Mouse (Mus musculus) layer of hippocampus, adult 9-11 months (tissue): ENCODE data around the gene Gm20518.

ENCODE experiments used
- DNase-seq: peaks from one replicate; pipeline ENCODE4 v3.0.0; 2022

Gene Gm20518

GRCm38 (mm10) chr16:17838051-17838450, 53.4 kb downstream of the Gm20518 start, which contains the start of gene Car15:
Gene Car15 (minus strand): TSS chr16:17838364.
- no peak for DNase-seq

- DNase-seq, result no peak
These were observed 56.0 kb downstream of the Gm20518 start for GRCm38 (mm10) chr16:17835481-17835880.

GRCm38 (mm10) chr16:17834543-17834942, 56.9 kb downstream of the Gm20518 start:
- no peak for DNase-seq

GRCm38 (mm10) chr16:17833681-17834399, 57.6 kb downstream of the Gm20518 start:
- DNase-seq, result no peak

- DNase-seq, result no peak
These were observed 58.2 kb downstream of the Gm20518 start for GRCm38 (mm10) chr16:17833321-17833680.

GRCm38 (mm10) chr16:17832821-17833220, 58.6 kb downstream of the Gm20518 start, which contains the start of gene B830017H08Rik:
Gene B830017H08Rik (plus strand): TSS chr16:17833121.
- no peak for DNase-seq

DNA sequence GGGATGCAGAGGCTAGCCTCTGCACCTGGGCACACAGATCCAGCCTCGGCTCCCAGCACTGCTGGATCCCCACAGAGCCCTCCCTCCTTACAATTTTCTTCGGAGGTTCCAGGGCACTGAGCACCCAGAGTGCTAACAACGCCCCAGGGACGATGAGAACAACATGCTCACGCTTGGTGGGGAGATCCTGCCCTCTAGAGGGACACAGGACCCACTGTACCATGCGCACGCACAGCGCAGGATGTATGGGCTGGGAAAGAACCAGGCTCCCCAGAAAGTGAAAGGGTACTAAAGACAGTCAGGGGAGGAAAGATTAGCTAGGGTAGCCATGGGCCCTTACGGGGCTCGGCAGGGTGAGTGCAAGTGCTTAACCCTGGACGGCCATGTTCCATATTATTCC, 59.7 kb downstream of the Gm20518 start:
- DNase-seq, result no peak

- no peak for DNase-seq
These were observed 60.9 kb downstream of the Gm20518 start for GRCm38 (mm10) chr16:17830385-17831178.

GRCm38 (mm10) chr16:17828867-17829266, 62.6 kb downstream of the Gm20518 start:
- no peak for DNase-seq

DNA sequence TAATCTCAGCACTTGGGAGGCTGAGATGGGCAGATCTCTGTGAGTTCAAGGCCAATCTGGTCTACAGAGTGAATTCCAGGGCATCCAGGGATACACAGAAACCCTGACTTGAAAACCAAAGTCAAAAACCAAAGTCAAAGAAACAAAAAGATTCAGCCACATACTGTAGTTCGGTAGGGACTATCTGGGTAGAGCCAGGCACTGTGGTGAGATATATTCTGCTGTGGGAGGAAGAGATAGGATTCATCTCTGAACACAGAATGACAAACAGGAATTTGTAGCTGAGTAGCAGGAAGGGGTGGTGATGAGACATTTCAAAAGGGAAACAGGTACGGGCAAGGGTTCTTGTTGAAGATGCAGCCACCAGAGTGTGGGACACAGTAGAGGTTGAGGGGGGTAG, 63.2 kb downstream of the Gm20518 start:
- no peak for DNase-seq

DNA sequence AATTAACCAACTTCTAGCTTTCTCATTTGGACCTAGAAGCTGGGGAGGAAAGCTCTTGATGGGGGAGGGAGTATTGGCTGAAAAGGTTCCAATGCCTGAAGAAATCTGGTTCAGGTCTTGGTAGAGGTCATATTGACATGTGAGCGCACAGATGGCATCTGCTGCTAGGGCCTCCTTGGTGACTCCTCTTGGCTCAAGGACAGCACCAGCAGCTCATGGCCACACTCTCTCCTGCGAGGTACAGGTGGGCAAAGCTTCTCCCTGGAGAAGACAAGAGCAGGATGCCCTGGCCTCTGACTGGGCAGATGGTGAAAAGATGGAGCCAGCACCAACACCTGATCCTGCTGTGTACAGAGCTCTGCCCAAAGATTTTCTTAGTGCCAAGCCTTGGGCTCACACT, 65.0 kb downstream of the Gm20518 start:
- no peak for DNase-seq

- DNase-seq, result no peak
These were observed 74.9 kb downstream of the Gm20518 start for GRCm38 (mm10) chr16:17816528-17816927.

GRCm38 (mm10) chr16:17815411-17816402, 75.8 kb downstream of the Gm20518 start:
- peak; percentile 63 for DNase-seq

GRCm38 (mm10) chr16:17813173-17813572, 78.3 kb downstream of the Gm20518 start:
- DNase-seq, result no peak

DNA sequence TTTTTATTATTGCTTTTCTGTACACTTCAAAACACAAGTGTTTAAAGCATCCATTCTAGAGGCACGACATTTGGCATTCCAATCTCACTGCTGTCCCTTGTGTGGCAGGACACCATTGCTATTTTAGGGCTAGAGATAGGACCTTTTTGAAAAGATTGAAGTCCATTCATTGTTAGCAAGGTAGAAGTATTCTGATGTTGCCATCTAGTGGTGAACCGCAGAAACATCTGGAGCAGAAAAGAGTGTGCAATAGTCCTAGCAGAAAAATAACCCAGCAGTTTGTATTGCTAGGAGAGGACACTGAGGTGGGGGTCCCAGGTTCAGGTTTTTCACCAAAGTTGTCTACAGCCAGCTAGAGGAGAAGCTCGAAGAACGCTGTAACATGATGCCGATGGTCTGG, 79.4 kb downstream of the Gm20518 start:
- no peak for DNase-seq

GRCm38 (mm10) chr16:17809711-17810110, 81.8 kb downstream of the Gm20518 start:
- no peak for DNase-seq

DNA sequence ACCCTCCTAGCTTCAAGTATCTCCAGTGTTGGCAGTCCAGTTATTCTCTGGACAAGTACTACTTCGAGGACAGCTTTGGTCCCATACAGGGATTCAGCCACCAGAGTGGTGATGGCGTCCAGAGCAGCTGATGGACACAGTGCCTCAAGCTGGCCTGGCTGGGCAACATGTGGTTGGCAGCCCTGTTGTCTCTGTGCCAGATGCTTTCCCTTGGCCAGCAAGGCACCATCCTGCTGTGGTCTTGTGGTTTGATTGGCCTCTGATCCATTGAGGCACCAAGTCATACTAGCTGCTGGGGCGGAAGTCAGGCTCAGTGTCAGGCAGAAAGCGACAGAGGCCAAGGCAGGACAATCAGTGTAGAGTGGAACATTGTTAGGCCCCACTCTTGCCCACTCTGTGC, 82.3 kb downstream of the Gm20518 start:
- no peak for DNase-seq

DNA sequence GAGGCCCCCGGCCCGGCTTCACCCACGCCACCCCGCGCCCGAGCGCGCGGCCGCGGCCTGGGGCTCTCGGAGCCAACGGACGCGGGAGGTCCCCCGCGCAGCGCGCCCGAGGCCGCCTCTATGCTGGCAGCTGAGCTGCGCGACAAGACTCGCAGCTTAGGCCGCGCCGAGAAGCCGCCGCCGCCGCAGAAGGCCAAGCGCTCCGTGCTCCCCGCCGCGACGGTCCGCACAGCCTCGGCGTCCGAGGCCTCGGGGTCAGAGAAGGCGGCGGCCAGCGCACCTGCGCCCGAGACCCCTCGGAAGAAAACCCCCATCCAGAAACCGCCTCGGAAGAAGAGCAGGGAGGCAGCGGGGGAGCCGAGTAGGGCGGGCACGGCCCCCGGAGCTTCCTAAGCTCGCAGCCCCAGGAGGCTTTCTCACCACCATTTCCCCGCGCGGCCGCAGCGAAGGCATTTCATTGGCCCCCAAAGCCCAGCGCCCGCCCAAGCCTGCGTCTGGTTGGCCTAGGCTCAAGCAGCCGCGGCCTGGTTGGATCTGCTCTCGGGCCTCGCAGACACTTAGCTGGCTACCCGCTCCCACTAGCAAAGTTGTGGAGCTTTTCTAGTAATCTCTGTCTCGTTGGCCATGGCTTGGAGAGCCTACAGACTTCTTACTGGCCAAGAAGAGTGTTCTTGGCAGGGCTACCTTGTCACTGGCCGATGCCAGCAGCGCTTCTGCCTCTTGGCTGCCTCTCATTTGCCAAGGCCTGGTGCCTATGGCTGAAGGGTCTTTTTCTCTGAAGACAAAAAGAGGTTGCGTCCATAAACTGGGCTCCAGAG, 84.1 kb downstream of the Gm20518 start:
- peak; percentile 90 for DNase-seq

DNA sequence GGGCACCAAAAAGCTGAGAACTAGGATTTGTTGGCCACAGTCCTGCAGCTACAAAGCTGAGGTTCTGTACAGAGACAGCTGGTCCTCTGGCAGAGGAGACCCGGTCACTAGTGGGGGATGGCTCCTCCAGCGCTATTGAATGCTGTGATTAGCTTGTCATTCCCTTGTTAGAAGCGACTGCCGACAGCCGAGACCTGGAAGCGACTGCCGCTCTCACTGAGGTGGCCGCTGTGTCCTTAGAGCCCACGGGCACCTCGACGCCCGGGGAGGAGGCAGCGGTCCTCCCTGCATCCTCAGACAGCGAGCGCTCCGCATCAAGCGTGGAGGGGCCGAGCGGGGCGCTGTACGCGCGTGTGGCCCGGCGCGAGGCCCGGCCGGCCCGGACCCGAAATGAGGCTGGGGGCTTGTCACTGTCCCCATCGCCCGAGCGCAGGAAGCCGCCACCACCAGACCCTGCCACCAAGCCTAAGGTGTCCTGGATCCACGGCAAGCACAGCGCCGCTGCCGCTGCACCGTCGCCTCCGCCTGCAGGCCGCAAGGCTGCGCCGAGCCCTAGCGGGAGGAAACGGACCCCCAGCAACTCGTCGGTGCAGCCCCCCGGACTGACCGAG, 84.8 kb downstream of the Gm20518 start:
- DNase-seq, result no peak

GRCm38 (mm10) chr16:17804982-17805381, 86.5 kb downstream of the Gm20518 start:
- DNase-seq, result no peak

DNA sequence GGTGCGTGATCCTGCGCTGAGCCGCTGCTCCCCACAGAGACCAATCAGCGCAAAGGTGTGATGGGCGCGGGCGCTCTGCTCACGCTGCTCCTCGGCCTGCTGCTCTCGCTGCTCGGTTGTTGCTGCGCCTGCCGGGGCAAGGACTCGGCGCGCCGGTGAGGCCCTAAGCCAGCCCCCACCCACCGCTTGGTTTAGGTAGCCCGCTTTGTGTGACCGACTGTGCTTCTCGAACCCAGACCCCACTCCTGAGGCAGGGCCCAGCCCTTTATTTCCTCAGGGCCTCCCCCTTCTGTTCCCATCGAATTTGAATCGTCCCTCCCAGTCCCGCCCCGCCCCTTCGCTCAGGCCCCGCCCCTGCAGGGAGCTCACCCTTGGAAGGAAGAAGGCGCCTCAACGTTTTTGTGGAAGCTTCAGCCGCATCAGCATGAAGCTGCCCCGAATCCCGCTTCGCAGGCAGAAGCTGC, 87.0 kb downstream of the Gm20518 start:
- DNase-seq, result no peak
